Mouse (Mus musculus): ENCODE data around the gene Scrn1. TPM values are rescaled to one million over a fixed set of nuclear protein-coding genes. Genes with fewer than 3 reads are reported as not detected.

Scrn1 gene
- polyA plus RNA-seq, 1 experiment from 2014 or later, result 104 TPM

Other genes with a start within 250 kb of the Scrn1 start
- gene Prr15, start 240.7 kb downstream of the Scrn1 start, polyA plus RNA-seq (2014; fragmentation: Nextera tagmentation; extraction: Ambion mirVana), result 1.6 and 1.9 TPM in 2 replicates
- gene Wipf3, start 136.9 kb downstream of the Scrn1 start, polyA plus RNA-seq (2014; fragmentation: Nextera tagmentation; extraction: Ambion mirVana), result 4.8 and 5.0 TPM in 2 replicates
- gene Plekha8, start 28.6 kb upstream of the Scrn1 start, polyA plus RNA-seq (2014; fragmentation: Nextera tagmentation; extraction: Ambion mirVana), result 11.1 and 15.8 TPM in 2 replicates
- gene Fkbp14, start 30.8 kb upstream of the Scrn1 start, polyA plus RNA-seq (2014; fragmentation: Nextera tagmentation; extraction: Ambion mirVana), result 4.3 and 8.1 TPM in 2 replicates
- 82.8 and 114 TPM in 2 replicates for gene Mturn, start 115.1 kb upstream of the Scrn1 start, polyA plus RNA-seq (2014; fragmentation: Nextera tagmentation; extraction: Ambion mirVana)

All from midbrain, embryonic 14.5 days (tissue).